Mouse (Mus musculus): ENCODE results near the gene Plxna4.
"Not testable (repeated sequence)": the region's sequence is repeated elsewhere in the genome, so short reads cannot be mapped to it uniquely, and the experiment has no call there.

Gene Plxna4

DNA sequence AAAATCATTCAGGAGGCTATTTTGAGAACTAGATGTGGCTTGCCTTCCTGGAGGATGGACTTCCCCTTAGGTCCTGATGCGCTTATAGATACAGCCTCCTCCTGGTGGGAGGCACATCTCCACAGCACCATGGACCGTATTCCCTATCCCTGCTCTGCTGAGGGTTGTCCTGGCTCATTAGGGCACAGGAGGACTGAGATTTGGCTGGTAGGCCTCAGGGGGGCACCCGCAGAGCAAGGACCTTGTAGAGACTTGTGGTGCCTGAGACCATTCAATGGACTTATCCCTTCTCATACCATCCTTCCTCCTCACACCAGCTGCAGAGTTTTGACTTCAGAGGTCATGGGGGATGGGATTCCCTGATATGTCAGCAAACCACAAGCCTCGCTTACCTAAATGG, 47.8 kb downstream of the Plxna4 start:
- in situ Hi-C loops (cut with MboI, MseI), result no loop called here

DNA sequence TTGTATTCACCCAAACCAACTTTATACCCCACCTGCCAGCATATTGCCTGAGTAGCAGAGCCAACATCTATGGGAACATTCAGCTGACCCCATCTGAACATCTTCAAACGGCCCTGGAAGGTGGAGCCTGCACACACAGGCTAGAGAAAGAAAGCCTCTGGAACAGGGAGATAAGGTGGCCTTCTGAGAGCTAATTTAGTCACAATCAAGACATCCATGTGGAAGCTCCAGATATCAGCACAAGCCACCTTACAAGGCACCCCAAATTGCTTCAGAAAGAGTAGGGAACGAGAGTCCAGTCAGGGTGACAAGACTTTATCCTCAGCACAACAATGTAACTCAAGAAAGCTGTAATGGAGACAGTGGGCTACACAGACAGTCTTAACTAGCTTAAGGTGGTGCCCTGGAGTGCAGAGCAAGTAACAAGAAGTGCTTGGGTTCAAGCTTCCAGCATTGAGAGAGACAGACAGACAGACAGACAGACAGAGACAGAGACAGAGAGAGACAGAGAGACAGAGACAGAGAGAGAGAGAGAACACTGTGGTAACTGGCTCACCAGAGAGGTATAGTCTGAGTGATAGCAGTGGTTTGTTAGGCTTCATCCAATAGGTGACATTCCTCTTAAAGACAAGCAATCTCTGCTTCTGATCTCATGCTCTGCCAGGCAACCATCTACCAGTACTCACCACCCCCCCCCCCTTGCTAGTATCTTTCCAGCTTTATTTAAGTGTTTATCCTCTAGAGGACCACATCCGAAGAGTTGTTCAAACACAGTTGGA, 53.8 kb downstream of the Plxna4 start:
- in situ Hi-C loops (cut with MboI, MseI), result no loop called here

DNA sequence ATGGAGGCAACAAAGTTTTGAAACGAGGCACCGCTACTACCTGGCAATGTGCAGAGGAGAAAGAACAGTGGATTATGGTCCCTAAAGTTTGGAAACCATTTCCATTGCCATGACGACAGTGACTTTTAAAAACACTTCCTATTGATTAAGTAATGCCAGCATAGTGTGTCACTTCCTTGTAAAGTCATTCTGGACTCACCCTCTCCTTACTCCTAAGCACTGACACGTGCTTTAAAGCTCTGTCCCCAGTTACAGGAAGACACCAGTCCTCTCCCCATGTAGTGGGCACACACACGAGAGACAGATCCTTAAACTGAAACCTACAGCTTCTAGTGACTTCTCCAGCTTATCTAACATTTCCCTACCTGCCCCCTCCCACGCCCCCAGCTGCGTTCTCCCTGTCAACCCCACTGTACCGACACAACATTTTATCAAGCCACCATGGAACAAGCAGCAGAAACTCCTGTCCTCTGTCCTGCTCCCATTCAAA, 59.9 kb downstream of the Plxna4 start:
- in situ Hi-C loops (cut with MboI, MseI), result no loop called here

GRCm38 (mm10) chr6:32527518-32527917, 60.5 kb downstream of the Plxna4 start:
- in situ Hi-C loops (cut with MboI, MseI), result no loop called here

DNA sequence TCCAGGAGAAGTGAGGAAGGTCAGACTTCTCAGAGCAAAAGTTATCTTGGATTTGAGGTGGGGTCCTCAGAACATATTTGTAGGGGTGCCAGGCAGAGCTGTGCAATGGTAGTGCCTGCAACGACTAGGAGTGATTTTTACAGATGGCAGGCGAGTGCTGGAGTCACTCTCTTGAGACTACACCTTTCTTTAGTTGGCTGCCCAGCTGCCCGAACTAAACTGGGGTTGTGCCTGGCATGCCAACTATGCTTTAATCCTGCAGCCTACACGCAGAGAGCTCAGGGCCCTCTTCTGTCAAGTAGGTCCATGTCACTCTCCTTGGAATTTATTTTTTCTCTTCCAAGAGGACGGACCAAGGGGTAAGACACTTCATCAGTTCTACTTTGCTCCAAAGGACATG, 61.2 kb downstream of the Plxna4 start:
- in situ Hi-C loops (cut with MboI, MseI), result no loop called here

- in situ Hi-C loops (cut with MboI, MseI), result no loop called here
Measured at GRCm38 (mm10) chr6:32520097-32520496, 67.9 kb downstream of the Plxna4 start.

DNA sequence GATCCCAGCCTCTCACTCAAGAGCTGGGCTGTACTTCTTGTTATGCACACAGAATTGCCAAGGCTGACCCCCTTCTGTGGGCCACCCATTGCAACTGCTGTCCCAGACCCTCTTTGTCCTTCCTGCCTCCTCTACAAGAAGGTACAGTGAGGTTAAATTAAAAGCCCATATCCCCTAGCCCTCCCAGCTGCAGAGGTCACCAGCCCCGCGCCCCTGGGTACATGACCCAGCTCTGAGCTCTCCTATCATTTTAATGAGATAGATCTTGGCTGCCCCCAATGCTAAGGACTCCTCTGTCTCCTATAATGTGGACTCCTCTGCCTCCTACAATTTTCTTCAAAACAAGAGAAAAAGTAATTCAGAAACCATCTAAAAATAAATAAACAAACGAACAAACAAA, 69.4 kb downstream of the Plxna4 start:
- in situ Hi-C loops (cut with MboI, MseI), result no loop called here

DNA sequence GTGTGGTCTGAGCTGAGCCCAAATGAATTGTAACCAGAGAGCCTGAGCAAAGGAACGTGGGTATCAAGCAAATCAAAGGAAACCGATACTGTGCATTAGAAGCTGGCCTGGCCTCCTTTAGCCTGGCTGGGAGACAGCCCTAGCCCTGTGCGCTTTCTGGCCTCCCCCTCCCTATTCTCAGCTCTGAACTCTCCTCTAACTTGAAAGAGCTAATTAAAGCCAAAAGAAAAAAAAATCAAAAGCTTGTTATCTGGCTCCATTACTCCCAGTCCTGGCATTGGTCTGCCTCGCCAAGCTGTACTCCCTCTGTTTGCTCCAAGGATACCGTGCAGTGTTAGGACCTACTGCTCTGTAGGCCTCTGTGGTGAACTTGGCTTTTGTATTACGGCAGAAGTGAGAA, 73.9 kb downstream of the Plxna4 start:
- in situ Hi-C loops (cut with MboI, MseI), result no loop called here

- in situ Hi-C loops (cut with MboI, MseI), result no loop called here
Measured at GRCm38 (mm10) chr6:32512010-32512409, 76.0 kb downstream of the Plxna4 start.

- in situ Hi-C loops (cut with MboI, MseI), result no loop called here
Measured at GRCm38 (mm10) chr6:32510924-32511323, 77.1 kb downstream of the Plxna4 start.

- in situ Hi-C loops (cut with MboI, MseI), result no loop called here
Measured at GRCm38 (mm10) chr6:32510491-32510890, 77.5 kb downstream of the Plxna4 start.

DNA sequence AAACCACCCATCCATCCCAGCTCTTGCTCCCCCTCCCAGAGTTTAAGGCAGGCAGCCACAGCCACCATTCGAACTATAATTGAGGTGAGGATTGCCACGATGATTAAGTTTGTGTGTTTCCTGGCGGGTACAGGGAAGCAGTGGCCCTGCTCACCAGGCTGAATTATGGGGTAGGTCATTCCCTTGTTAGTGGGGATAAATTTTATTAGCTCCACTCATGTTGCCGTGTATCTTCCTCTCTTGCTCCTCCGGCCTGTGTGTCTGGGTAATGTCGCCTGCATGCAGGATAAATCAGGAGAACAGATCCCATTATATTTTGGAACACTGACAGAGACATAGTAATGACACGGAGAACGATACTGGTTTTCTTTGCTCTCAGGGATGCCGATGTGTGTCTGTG, 78.9 kb downstream of the Plxna4 start:
- in situ Hi-C loops (cut with MboI, MseI), result no loop called here

- in situ Hi-C loops (cut with MboI, MseI), result no loop called here
Measured at GRCm38 (mm10) chr6:32504963-32505362, 83.0 kb downstream of the Plxna4 start.

DNA sequence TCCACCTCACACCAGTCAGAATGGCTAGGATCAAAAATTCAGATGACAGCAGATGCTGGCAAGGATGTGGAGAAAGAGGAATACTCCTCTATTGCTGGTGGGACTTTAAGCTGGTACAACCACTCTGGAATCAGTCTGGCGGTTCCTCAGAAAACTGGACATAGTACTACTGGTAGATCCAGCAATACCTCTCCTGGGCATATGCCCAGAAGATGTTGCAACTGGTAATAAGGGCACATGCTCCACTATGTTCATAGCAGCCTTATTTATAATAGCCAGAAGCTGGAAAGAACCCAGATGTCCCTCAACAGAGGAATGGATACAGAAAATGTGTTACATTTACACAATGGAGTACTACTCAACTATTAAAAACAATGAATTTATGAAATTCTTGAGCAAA, 86.8 kb downstream of the Plxna4 start:
- in situ Hi-C loops (cut with MboI, MseI), result not testable (repeated sequence)

DNA sequence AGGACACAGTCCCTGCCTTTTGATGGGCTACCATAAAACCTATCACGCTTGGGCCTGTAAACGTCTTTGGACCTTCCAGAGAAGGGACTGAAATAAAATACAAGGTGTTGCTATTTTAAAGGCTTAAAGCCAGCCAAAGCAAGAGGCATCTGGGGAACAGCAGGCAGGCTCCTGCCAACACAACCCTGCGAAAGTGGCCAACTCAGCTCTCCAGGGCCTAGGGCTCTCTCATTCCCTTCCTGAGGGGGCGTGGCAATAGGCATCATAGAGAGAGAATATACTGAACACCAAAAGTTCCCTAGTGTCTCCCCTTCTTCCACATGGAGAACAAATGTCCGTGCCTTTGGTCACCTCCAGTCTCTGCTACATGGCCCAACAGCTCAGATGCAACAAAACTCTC, 89.9 kb downstream of the Plxna4 start:
- in situ Hi-C loops (cut with MboI, MseI), result no loop called here

GRCm38 (mm10) chr6:32496109-32496508, 91.9 kb downstream of the Plxna4 start:
- in situ Hi-C loops (cut with MboI, MseI), result no loop called here

DNA sequence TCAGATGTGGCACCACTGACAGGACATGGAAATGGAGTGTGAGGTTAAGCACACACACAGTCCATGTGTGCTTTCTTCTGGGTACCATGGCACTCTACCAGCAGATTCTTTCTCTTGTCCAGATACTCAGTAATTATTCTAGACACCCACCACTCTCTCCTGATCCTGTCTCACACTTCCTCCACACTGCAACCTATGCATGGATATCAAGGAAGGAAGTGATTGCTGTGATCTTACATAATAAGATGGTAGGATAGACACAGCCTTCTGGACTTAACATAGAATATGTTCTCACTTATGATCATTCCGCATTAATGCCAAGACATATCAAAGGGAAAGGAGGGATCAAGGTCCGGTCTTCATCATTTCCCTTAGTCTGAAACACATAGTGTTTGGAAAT, 92.5 kb downstream of the Plxna4 start:
- in situ Hi-C loops (cut with MboI, MseI), result no loop called here

DNA sequence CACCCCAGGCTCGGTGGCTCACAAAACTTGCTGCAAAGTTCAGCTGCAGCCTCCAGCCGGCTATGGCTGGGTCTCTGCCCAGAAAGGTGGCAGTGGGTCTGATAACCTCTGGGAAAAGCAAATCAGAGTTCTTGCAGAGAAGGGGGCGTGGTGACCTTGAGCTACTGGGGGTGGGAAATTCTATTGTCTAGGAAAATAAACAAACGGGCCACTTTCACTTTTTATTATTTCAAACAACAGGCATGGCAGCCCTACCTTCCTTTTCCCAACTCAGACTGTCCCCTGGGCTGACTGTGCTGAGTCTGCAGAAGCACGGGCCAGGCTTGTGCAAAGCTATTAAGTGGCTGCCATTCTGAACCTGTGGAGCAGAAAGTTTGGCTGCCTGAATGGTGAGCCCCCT, 94.4 kb downstream of the Plxna4 start:
- in situ Hi-C loops (cut with MboI, MseI), result no loop called here

DNA sequence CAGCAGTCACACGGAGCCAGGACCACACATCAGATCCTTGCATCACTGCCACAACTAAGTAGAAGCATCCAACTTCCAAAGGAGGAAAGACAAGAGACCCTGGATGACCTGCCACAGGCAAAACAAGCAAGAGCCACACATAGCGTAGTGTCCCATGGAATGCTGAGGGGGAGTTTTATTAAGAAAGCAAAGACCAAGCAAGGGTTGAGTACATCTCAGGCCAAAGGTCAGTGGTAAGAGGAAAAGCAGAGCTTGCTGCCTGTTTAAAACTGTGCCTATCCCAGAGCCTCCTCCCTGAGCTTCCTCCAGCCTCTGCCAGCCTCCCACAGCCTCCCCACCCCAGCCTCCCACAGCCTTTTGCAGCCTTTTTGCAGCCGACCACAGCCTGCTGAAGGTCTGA, 100.9 kb downstream of the Plxna4 start:
- in situ Hi-C loops (cut with MboI, MseI), result no loop called here

DNA sequence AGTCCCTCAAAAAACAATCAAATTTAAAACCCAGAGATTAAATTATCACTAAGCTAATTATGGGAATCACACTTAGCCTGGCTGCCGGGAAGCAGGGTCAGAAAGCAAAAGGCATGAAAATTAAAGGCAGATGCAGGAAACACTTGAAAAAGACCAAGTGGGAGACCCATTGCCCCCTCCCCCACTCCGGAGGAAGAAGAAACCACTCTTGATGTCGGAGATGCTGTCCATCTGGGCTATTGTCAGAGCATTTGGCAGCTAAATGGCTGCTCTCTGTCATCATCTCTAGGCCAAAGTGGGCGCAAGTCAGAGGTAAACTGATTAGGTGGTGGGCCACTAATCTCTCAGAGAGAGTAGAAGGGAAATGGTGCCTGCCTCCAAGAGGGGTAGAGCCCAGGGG, 105.5 kb downstream of the Plxna4 start:
- in situ Hi-C loops (cut with MboI, MseI), result no loop called here

DNA sequence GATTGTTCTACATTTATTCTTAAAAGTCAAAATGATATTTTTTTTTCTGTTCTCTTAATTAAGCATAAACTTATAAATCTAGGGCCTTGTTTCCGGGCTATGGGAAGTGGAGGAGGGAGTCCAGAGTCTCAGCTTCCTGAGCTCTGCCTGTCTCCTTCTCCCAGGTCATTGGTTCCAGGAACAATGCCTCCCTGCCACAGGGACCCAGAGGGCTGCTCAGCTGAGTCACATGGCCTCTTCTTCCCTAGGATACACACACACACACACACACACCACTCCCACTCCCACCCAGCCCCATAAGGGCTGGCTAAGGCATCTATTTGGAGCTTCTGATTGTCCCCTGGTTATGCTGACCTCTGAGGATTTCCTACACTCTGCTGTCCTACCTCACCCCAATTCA, 107.3 kb downstream of the Plxna4 start:
- in situ Hi-C loops (cut with MboI, MseI), result no loop called here

DNA sequence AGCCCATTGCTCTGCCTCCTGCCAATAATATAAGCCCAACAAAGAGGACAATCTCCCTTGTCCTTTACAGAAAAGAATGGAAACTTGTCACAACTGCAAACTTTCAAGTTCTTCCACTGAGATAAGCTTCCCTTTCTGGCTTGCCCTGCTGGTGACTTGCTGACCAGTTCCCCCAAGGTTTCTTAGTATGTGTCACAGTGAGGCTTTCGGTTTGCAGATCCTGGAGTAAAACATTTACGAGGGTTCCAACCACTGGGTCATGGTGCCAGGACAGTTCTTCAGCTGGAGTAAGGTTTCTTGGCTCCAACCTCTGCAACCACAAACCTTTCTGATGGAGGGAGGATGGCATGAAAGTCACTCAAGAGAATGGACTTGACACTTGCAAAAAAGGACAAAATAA, 108.2 kb downstream of the Plxna4 start:
- in situ Hi-C loops (cut with MboI, MseI), result no loop called here

- in situ Hi-C loops (cut with MboI, MseI), result no loop called here
Measured at GRCm38 (mm10) chr6:32479193-32479758, 108.7 kb downstream of the Plxna4 start.

DNA sequence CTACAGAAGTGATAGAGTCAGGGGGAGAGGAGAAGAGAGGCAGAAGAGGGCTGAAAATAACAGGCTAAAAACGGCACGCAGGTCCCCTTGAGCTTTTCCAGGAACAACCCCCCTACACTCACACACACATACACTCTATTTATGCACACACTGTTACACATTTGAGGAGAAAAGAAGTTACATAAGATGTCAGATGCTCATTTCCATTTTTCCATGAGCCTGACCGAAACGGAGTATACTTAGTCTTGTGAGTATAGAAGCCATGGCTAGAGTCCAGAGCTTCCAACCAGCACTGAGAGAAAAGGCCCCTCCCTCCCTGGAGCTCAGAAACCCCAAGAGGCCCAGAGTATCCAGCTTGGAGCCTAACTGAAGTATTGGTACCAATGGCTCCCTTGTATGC, 112.0 kb downstream of the Plxna4 start:
- in situ Hi-C loops (cut with MboI, MseI), result no loop called here

All from T-helper 2 cell (primary cell).